Mouse (Mus musculus) heart, postnatal 0 days (tissue): ENCODE measurements at regions not wholly inside any gene's neighbourhood (a gene's known extent, or its start where the extent isn't known, plus 50 kb on each side); places are given as distances from the start of the nearest gene placed in this dataset.

ENCODE experiments used
- CTCF ChIP-seq: IDR thresholded peaks from 2 replicates; pipeline ENCODE4 v1.5.1; 2016; ENCODE audit warnings: antibody characterized with exemption, control low read depth, low read depth
- EP300 ChIP-seq: IDR thresholded peaks from 2 replicates; pipeline ENCODE4 v1.6.1; 2016; ENCODE audit warnings: antibody characterized with exemption, low read depth

DNA sequence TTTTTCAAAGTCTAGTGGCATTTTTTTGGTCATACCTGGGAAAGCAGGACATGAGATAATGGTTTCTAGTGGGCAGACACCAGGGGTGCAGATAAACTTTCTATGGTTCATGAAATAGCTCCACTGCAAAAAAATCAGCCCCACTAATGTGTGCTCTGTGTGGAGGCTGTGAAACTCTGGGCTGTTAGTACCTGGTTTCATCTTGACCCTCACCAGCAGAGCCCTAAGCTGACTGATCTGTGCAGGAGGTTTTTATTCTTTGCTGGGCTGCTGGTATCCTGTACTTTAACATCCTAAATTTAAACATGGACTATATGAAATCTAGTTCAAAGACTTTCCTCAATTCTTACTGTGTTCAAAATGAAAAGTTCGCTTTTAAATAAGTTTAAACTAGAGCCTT lies 141.5 kb upstream of the Arhgef26 start:
- no peak for TF ChIP-seq CTCF
- TF ChIP-seq EP300, result no peak
